Mouse (Mus musculus): ENCODE results near the gene Phf3.
"Not testable (repeated sequence)": the region's sequence is repeated elsewhere in the genome, so short reads cannot be mapped to it uniquely, and the experiment has no call there.

Gene Phf3

DNA sequence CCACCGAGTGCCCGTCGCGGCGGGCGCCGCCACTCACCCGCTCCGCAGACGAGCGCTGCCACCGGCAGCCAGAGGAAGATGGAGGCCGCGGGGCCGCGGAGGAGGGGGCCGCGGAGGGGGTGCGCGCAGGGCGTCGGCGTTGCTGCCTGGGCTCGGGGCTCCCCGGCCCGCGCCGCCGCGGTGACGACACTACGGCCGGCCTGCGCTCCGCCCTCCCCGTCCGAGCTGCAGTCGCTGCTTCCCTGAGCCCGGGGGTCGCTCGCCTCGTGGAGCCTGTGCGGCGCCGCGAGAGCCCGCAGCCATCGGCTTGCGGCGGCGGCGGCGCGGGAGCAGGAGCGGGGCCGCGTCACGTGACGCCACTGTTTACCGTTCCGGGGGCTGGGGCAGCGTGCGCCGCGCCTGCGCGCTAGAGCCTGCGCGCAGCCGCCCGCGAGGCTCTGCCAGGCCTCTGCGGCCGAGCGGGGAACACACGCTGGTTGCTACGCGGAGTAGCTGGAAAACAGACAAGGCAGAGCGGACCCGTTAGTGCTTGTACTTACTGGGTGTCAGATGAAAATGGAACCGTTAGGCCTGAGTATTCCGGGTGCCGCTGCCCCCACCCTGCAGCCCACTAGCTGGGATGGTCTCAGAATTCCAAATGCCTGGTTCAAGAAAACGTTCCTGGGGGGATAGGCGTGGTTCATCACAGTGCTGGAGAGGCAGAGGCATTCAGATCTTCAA lies at the start of gene Phf3:
Gene Phf3, minus strand, starts transcription at position 381 of the 720 bp plus-strand sequence.
- DNase-seq (ENCODE audit: low spot score in 2 of 2) = peak; percentile 69 to 76

- no peak for DNase-seq (ENCODE audit: low spot score in 2 of 2)
Measured at GRCm38 (mm10) chr1:30922237-30922636, 48.5 kb upstream of the Phf3 start.

- DNase-seq (ENCODE audit: low spot score in 2 of 2) = no peak
Measured at GRCm38 (mm10) chr1:30921252-30921651, 47.5 kb upstream of the Phf3 start.

DNA sequence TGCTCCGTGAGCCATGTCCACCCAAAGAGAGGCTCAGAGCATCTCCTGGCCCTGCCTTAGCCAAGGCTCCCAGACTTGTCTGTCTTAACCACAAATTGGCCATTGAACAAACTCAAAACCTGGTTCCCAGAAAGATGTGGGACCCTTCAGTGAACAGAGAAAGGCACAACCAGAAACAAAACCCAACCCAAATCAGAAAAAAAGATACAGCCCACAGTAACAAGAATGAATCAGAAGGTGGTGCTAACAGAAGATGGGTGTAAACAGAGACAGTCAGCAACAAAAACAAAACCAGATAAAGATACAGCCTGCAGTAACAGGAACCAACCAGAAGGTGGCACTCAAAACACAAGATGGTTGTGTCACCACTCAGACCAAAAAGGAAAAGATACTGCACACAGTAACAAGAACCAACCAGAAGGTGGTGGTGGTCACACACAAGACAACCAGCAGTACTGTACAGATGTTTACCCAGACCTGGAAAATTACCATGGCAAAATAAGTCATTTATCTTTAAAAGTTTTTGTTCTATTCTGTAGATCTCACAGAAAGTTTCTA lies 47.0 kb upstream of the Phf3 start:
- DNase-seq (ENCODE audit: low spot score in 2 of 2) = no peak

DNA sequence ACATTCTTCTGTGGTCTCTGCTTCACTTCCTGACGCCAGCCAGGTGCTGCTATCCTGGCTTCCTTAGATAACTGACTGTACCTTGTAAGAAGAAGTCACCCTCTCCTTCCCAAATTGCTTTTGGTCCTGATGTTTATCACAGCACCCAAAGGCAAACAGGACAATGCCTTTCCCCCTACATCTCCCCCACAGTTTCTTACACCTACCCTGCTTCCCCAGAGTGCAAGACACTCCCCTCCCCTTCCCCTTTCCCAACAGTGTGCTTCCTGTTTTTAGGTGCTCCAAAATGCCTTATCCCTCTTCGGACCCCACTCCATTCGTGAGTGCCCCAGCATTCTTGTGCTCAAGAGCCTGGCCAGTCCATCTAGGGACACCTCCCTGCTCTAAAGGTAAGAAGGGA lies 36.5 kb upstream of the Phf3 start:
- no peak for DNase-seq (ENCODE audit: low spot score in 2 of 2)

- DNase-seq (ENCODE audit: low spot score in 2 of 2) = no peak
Measured at GRCm38 (mm10) chr1:30908797-30909196, 35.1 kb upstream of the Phf3 start.

- DNase-seq (ENCODE audit: low spot score in 2 of 2) = no peak
Measured at GRCm38 (mm10) chr1:30903480-30904218, 29.9 kb upstream of the Phf3 start.

DNA sequence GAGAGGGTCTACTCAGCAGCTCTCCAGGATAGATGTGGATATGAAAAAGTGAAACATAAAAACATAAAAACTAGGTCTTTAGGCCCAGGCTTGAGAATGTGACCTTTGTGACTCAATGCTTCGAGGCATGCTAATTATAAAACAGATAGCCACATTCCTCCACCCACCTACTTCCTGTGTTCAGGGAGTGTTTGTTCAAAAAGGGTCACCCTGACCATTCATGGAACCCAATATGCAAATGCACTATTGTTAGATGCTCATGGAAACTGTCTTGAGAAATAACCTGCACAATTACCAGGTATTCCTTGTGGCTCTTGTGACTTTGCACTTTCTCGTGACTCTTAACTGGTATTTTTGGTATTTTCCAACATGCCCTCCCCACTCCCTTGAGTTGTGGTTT lies 25.0 kb upstream of the Phf3 start:
- no peak for DNase-seq (ENCODE audit: low spot score in 2 of 2)

- not testable (repeated sequence) for DNase-seq (ENCODE audit: low spot score in 2 of 2)
Measured at GRCm38 (mm10) chr1:30895366-30895765, 21.6 kb upstream of the Phf3 start.

- not testable (repeated sequence) for DNase-seq (ENCODE audit: low spot score in 2 of 2)
Measured at GRCm38 (mm10) chr1:30883806-30884205, 10.1 kb upstream of the Phf3 start.

GRCm38 (mm10) chr1:30875746-30876145 lies 2.0 kb upstream of the Phf3 start:
- DNase-seq (ENCODE audit: low spot score in 2 of 2) = no peak

DNA sequence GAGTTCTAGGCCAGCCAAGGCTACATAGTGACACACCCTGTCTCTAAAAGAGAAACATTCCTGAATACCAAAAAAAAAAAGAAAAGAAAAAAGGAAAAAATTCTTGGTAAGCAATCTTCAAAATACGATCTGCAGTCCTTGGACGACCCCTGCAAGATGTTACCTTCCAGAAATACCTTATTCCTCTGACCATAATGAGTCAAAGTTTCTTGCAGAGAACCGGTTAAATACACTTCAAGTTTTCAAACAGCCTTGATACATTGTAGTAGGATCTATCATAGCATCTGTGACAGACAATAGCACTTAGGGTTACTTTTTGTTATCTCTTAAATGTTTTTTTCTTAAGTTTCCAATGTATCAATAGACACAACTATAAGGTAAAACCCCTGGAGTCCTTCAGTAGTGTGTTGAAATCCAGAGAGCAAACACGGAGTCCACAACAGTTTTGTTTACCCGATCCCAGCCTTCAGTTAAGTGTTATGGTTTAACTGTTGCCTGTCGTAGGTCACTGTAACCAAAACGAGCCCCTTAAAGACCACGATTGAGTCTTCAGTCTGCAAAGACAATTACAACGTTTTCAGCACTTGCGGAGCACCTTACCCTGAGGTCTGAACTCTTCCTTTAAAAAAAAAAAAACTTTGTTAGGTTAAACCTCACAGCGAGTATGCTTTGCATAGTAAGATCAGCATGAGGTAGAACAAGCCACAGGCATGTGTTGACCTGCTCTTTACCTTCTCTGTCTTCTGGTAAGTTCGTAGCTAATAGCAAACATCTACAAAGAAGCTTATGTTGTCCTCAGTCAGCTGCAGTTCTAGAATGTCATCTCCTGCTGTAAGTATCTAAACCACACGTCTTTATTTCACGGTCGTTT lies 775 bp upstream of the Phf3 start:
- no peak for DNase-seq (ENCODE audit: low spot score in 2 of 2)

DNA sequence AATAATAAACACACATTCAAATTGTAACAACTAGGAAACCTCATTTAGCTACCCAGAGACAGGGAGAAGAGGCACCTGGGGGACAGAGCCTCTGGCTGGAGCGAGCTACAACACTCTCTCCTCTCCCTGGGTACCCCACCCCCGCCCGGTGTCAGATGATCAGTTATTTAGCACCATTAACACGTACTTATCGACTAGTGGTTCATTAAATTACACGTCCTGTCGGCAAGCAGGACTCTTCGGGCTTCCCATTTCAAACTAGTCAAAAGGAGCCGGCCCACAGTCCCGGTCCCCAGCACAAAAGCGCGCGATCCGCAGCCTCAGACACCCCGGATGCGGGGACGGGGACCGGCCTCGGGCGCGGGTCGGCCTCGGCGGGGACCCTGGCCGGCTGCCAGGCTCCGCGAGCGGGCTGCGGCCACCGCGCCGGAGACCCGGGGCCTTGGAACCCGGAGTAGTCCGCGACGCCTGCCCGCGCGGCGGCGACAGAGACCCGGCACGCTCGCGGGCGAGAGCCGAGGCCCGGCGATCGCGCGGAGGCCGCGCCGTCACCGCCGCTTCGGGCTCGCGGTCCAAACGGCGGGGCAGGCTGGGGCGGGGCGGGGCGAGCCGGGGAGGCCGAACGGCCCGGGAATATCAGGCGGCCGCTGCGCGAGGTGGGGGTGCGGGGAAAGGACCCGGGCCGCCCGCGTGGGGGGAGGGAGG lies 733 bp downstream of the Phf3 start:
- peak in 1 of 2 experiments; percentile 43 for DNase-seq (ENCODE audit: low spot score in 2 of 2)

- DNase-seq (ENCODE audit: low spot score in 2 of 2) = no peak
Measured at GRCm38 (mm10) chr1:30867786-30868185, 5.9 kb downstream of the Phf3 start.

DNA sequence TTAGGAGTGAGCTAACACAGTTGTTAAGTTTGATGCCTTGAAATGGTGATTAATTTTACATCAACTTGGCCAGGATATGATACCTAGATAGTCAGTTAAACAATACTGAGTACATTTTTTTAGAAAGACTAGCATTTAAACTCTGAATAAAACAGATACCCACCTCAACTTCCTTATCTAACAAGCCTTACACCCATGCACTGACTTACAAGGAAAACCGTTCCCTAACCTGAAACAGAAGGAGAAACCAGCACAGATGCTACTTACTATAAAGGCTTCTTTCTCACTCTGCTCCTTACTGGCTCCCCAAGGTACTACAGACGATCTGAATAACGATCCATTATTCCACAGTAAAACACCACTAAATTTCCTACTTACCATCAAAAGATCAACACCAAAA lies 21.2 kb downstream of the Phf3 start:
- DNase-seq (ENCODE audit: low spot score in 2 of 2) = no peak

DNA sequence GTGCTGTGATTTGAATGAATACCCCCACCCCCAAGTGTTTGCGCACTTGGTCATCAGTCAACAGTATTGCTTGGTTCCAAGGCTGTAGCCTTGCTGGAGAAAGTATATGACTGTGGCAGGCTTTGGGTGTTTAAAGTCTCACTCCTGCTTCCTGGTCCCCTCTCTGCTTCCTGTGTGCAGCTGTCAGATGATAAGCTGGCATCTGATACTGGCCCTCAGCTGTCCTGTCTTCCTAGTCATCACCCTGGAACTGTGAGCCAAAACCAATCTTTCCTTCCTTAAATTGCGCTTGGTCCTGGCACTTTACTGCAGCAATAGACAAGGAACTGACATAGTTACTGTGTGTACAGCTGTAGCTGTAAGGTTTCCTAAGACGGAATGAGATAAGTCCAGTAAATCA lies 21.8 kb downstream of the Phf3 start:
- no peak for DNase-seq (ENCODE audit: low spot score in 2 of 2)

DNA sequence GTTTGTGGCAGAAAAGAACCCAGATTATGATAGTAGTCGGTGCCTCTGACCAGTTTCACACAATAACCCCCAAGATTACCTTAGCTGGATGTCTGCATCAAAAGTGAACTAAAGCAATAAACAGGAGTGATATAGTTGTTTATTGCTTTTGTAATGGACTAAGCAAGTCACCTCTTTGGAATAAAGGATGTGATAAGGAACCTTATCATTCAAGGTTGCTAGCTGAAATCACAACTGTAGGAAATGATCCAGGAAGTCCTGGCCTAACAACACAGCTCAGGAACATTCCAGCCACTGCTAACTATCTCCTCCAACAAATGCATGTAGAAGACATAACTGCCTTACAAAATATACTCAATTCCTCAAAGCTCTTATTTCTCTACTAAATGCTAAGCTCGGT lies 22.8 kb downstream of the Phf3 start:
- DNase-seq (ENCODE audit: low spot score in 2 of 2) = no peak

- no peak for DNase-seq (ENCODE audit: low spot score in 2 of 2)
Measured at GRCm38 (mm10) chr1:30849955-30850354, 23.8 kb downstream of the Phf3 start.

- DNase-seq (ENCODE audit: low spot score in 2 of 2) = no peak
Measured at GRCm38 (mm10) chr1:30847706-30848105, 26.0 kb downstream of the Phf3 start.

DNA sequence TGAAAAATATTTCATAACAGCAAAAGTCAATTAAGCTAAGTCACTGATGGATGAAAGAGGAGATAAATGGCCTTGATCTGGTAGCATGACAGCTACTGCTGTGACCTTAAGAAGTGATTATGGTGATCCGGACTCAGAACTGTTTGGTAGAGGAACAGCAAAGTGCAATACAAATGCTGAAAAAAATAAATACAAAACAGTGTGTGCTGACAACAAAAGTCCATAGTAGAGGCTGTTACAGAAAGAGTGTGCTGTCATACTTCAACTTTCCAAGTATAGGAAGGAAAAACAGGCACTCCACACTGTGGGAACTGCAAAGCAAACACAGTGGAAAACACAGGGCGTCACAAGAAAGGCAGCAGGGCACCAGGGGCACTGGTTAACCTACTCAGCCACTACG lies 34.1 kb downstream of the Phf3 start:
- DNase-seq (ENCODE audit: low spot score in 2 of 2) = no peak

- no peak for DNase-seq (ENCODE audit: low spot score in 2 of 2)
Measured at GRCm38 (mm10) chr1:30835512-30835911, 38.2 kb downstream of the Phf3 start.
